Mouse (Mus musculus): Measurements from ENCODE around the gene Gm21970. TPM values are rescaled to one million over a fixed set of nuclear protein-coding genes. Genes with fewer than 3 reads are reported as not detected.

Gene Gm21970
- polyA plus RNA-seq, 1 experiment = not detected

DNA sequence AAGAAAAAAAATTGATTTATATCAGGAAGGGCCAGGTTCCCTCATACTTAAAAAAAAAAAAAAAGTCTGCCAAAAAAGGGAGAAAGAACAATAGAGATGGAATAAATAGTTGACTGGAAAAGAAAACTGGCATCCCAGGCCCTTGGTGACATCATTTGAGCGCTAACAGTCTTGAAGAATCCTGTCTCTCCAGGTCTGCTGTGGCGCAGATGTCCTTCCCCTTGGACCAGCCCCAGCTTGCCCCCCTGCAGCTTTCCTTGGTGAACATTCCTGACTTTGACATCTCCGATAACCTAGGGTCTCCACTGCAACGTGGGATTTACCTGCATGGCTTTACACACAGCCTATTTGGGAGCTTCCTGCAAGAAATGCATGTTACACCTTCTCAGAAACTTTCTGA lies 9.9 kb upstream of the Gm21970 start:
- peaks cover 47% of the 10 kb centered on the region for H3K4me1 ChIP-seq (ENCODE audit: control insufficient read depth, insufficient read depth, low read length)
- H3K4me3 ChIP-seq (ENCODE audit: insufficient read depth, low read length) = no peak overlapping the region
- TF ChIP-seq CTCF (IDR thresholded peaks at IDR 0.05; ENCODE audit: low read depth, low read length) (no peak), POLR2A (IDR thresholded peaks at IDR 0.05; ENCODE audit: borderline replicate concordance, low read depth, low read length) (no peak)
- H3K27ac ChIP-seq (ENCODE audit: insufficient read depth, low read depth, low read length) = peak overlapping the region; percentile 62

DNA sequence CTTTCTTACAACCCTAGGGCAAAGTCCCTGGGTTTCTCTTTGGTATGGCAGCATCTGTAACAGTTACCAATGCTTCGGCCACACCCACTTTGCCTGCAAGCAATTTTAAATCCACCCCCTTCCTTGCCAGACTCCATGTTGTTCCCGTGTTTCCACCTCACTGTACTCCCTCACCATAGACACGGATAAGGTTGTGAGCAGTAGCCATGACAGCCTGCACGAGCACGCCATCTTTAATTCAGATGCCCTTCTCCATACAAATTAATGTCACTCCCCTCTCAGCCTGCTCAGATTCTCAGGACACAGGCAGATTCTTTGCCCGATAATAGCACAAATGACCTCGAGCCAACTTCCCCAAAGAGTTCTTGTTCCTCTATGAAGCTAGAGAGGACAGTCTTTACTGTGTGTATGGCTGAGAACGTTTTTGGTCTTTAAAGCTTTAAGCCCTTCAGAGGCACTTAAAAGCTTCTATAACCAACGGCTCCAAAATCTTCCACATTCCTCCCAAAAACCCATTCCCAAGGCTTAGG lies 9.2 kb upstream of the Gm21970 start:
- peak overlapping the region; percentile 62 for H3K27ac ChIP-seq (ENCODE audit: insufficient read depth, low read depth, low read length)
- H3K4me3 ChIP-seq (ENCODE audit: insufficient read depth, low read length) = peak overlapping the region; percentile 26
- TF ChIP-seq POLR2A (IDR thresholded peaks at IDR 0.05; ENCODE audit: borderline replicate concordance, low read depth, low read length) = no peak
- no peak for TF ChIP-seq CTCF (IDR thresholded peaks at IDR 0.05; ENCODE audit: low read depth, low read length)
- peaks cover 53% of the 10 kb centered on the region for H3K4me1 ChIP-seq (ENCODE audit: control insufficient read depth, insufficient read depth, low read length)

DNA sequence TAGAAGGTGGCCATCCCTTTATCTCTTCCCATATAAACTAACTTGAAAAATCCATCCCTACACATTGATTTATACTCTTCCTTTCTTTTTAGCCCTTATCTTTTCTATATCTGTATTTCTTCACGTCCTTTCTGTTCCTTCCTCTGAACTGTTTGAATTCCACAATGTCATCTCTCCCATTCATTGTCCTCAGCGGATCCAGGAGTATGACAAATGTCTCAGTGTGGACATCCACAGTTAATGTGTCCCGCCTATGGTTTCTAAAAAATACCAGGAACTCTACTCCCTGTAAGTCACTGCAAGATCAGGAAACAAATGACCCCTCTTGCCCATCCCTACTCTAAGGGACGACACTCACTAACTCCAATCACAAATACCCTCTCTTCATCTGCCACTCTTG lies 7.3 kb upstream of the Gm21970 start:
- TF ChIP-seq CTCF (IDR thresholded peaks at IDR 0.05; ENCODE audit: low read depth, low read length) (no peak), POLR2A (IDR thresholded peaks at IDR 0.05; ENCODE audit: borderline replicate concordance, low read depth, low read length) (no peak)
- Histone ChIP-seq H3K4me3 (ENCODE audit: insufficient read depth, low read length) (no peak overlapping the region), H3K4me1 (ENCODE audit: control insufficient read depth, insufficient read depth, low read length) (peaks cover 52% of the 10 kb centered on the region), H3K27ac (ENCODE audit: insufficient read depth, low read depth, low read length) (no peak overlapping the region)

DNA sequence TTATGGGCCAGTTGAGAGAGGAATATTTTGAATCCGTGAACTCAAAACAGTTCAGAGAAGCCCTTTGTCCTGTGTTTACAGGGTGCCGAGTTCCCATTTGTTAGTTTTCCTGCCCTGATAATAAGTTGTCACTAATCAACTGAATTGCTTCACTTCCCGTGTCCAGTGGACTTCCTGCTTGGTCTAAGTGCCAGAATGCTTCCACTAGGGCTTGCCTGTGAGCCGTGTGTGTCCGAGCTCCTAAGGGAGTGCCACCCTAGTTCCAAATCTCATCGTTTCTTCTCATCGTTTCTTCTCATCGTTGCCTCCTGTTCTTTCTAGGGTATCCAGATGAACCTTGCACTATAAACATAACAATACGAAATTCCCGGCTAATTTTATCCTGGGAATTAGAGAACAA lies 5.9 kb upstream of the Gm21970 start:
- no peak for TF ChIP-seq CTCF (IDR thresholded peaks at IDR 0.05; ENCODE audit: low read depth, low read length)
- H3K4me3 ChIP-seq (ENCODE audit: insufficient read depth, low read length) = no peak overlapping the region
- H3K27ac ChIP-seq (ENCODE audit: insufficient read depth, low read depth, low read length) = peak overlapping the region; percentile 68
- peaks cover 45% of the 10 kb centered on the region for H3K4me1 ChIP-seq (ENCODE audit: control insufficient read depth, insufficient read depth, low read length)

DNA sequence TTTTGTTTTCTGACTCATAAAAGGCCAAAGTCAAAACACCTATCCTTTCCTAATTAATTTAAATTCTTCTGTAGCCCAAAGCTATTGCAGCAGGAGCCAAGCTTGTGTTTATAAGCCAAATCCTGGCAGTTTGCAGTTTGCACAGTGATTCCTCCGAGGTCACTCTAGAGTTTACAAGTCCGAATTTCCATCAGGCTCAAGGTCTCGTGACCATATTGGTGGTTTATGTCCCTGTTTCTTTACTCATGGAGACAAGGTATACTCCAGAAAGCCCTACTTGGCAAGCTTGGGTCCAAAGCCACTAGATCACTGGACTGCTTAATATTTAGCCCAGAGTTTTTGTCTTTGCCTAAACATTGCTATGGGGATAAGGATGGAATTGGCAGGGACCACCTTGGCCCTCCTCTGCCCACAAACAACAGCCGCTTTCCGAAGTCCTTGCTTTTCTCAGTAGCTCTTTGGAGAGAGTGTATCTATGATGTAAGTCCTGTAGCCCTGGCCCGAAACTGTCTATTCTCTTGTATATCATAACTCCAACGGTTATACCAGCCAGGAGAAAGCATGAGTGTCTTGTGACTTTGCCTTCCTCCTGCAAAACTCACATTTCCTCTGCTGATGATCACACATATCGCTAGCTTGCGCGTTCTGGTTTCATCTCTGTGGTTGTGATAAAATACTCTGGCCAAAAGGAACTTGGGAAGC lies 5.0 kb upstream of the Gm21970 start:
- TF ChIP-seq CTCF (IDR thresholded peaks at IDR 0.05; ENCODE audit: low read depth, low read length) = no peak
- TF ChIP-seq POLR2A (IDR thresholded peaks at IDR 0.05; ENCODE audit: borderline replicate concordance, low read depth, low read length) = no peak
- H3K4me1 ChIP-seq (ENCODE audit: control insufficient read depth, insufficient read depth, low read length) = peaks cover 38% of the 10 kb centered on the region
- H3K4me3 ChIP-seq (ENCODE audit: insufficient read depth, low read length) = no peak overlapping the region
- H3K27ac ChIP-seq (ENCODE audit: insufficient read depth, low read depth, low read length) = peak overlapping the region; percentile 68

DNA sequence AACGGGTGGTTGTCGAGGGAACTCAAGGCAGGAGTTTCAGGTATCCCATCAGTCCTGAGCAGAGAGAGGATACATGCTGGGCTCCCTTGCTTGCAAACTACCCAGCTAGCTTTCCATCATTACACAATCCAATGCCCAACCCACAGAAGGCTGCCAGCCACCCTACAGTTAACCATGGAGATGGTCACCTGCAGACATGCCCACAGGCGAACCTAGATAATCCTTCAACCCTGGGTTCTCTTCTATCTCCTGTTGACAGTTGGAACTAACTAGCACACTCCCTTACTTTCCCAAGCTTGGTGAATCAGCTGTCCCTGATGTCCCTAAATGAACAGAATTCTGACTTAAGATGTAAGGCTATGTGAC lies 4.4 kb upstream of the Gm21970 start:
- Histone ChIP-seq H3K27ac (ENCODE audit: insufficient read depth, low read depth, low read length) (peak overlapping the region; percentile 68; the same call in 1 of the 2 replicates), H3K4me1 (ENCODE audit: control insufficient read depth, insufficient read depth, low read length) (peaks cover 32% of the 10 kb centered on the region), H3K4me3 (ENCODE audit: insufficient read depth, low read length) (no peak overlapping the region)
- TF ChIP-seq POLR2A (IDR thresholded peaks at IDR 0.05; ENCODE audit: borderline replicate concordance, low read depth, low read length) = no peak
- no peak for TF ChIP-seq CTCF (IDR thresholded peaks at IDR 0.05; ENCODE audit: low read depth, low read length)

DNA sequence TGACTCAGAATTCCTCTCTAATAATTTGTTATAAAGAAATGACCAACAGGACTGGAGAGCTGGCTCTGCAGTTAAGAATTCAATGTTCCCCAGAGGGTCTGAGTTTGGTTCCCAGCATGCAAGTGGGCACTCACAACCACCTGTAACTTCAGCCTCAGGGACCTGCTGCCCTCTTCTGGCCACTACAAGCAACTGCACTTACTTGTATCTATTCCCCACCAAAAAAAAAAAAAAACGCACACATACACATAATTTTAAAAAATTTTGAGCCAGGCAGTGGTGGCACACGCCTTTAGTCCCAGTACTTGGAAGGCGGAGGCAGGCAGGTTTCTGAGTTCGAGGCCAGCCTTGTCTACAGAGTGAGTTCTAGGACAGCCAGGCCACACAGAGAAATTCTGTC lies 1.4 kb upstream of the Gm21970 start:
- TF ChIP-seq POLR2A (IDR thresholded peaks at IDR 0.05; ENCODE audit: borderline replicate concordance, low read depth, low read length) (no peak), CTCF (IDR thresholded peaks at IDR 0.05; ENCODE audit: low read depth, low read length) (peak; percentile 76)
- peaks cover 18% of the 10 kb centered on the region for H3K4me1 ChIP-seq (ENCODE audit: control insufficient read depth, insufficient read depth, low read length)
- no peak overlapping the region for H3K4me3 ChIP-seq (ENCODE audit: insufficient read depth, low read length)
- no peak overlapping the region for H3K27ac ChIP-seq (ENCODE audit: insufficient read depth, low read depth, low read length)

DNA sequence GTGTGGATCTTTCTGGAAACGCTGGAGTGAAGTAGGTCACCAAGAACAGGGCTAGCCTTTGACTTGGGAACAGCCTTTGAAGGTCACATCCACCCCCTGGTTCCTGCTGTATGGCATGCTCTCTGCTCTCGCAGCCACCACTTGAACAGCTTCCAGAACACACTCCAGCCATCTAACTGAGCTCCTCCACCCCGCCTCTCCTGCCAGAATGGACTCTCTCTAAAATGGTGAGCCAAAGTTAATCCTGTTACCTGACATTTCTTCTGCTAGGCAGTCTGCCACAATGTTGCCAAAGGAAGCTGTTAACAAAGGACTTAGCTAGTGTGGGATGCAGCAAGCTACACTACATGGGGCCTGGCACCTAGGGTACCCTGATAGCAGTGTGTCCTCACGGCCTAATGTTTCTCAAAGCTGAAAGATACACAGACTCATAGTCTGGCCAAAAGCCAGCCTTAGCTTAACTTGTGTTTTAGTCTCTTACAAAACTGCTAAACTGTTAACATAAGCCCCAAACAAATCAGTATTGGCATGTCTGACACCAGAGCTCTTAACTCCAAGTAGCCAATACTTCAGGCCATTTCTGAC lies 3.4 kb downstream of the Gm21970 start:
- H3K27ac ChIP-seq (ENCODE audit: insufficient read depth, low read depth, low read length) = no peak overlapping the region
- TF ChIP-seq CTCF (IDR thresholded peaks at IDR 0.05; ENCODE audit: low read depth, low read length) (no peak), POLR2A (IDR thresholded peaks at IDR 0.05; ENCODE audit: borderline replicate concordance, low read depth, low read length) (no peak)
- H3K4me1 ChIP-seq (ENCODE audit: control insufficient read depth, insufficient read depth, low read length) = peaks cover 31% of the 10 kb centered on the region
- no peak overlapping the region for H3K4me3 ChIP-seq (ENCODE audit: insufficient read depth, low read length)

DNA sequence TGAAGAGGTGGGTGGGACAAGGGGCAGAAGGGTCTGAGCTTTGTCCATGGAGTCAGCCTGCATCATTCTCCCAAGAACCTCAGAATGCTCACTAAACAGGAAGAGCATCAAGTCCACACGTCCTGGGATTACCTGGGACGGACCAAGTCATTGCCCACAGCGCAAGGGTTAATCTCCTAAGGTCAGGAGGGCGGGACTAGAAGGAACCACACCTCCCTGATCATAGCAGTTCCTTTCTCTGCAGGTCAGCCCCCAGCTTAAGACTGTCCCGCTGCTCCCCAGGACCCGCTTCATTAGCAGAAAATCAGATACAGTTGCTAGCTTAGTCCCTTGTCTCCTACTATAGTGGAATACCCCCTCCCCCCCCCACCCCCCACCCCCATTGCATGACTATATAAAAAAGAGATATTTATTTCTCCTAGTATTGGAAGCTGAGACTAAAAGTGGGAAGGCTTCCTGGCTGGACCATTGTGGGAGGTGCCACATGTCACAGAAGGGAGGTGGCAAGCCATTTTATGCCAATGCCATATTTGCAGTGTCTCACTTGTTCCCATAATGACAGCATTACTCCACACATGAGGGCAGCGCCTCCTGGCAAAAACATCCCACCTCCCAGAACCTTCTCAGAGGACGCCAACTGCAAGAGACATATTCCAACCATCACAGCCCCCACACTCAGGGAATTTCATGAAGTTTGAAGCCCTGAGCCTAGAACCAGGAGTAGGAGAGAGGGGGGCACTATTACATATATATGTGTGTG lies 4.3 kb downstream of the Gm21970 start:
- TF ChIP-seq POLR2A (IDR thresholded peaks at IDR 0.05; ENCODE audit: borderline replicate concordance, low read depth, low read length) (no peak), CTCF (IDR thresholded peaks at IDR 0.05; ENCODE audit: low read depth, low read length) (no peak)
- H3K27ac ChIP-seq (ENCODE audit: insufficient read depth, low read depth, low read length) = no peak overlapping the region
- peaks cover 31% of the 10 kb centered on the region for H3K4me1 ChIP-seq (ENCODE audit: control insufficient read depth, insufficient read depth, low read length)
- H3K4me3 ChIP-seq (ENCODE audit: insufficient read depth, low read length) = no peak overlapping the region
